Mouse (Mus musculus): ENCODE measurements around the gene Slc30a10.

Gene Slc30a10

GRCm38 (mm10) chr1:185454575-185454954 is at the start of gene Slc30a10:
Gene Slc30a10, plus strand, starts transcription at chr1:185454848.
- DNase-seq (ENCODE audit: low spot score): no peak

GRCm38 (mm10) chr1:185405921-185406320 is 48.7 kb upstream of the Slc30a10 start:
- DNase-seq (ENCODE audit: low spot score): no peak

- no peak for DNase-seq (ENCODE audit: low spot score)
Measured at GRCm38 (mm10) chr1:185409831-185410230, 44.8 kb upstream of the Slc30a10 start.

- no peak for DNase-seq (ENCODE audit: low spot score)
Measured at GRCm38 (mm10) chr1:185418011-185418410, 36.6 kb upstream of the Slc30a10 start.

- no peak for DNase-seq (ENCODE audit: low spot score)
Measured at GRCm38 (mm10) chr1:185419805-185420204, 34.8 kb upstream of the Slc30a10 start.

- no peak for DNase-seq (ENCODE audit: low spot score)
Measured at GRCm38 (mm10) chr1:185420776-185421175, 33.9 kb upstream of the Slc30a10 start.

- DNase-seq (ENCODE audit: low spot score): no peak
Measured at GRCm38 (mm10) chr1:185426583-185426982, 28.1 kb upstream of the Slc30a10 start.

- no peak for DNase-seq (ENCODE audit: low spot score)
Measured at GRCm38 (mm10) chr1:185430488-185430887, 24.2 kb upstream of the Slc30a10 start.

GRCm38 (mm10) chr1:185431245-185431997 is 23.2 kb upstream of the Slc30a10 start:
- DNase-seq (ENCODE audit: low spot score): no peak

- no peak for DNase-seq (ENCODE audit: low spot score)
Measured at GRCm38 (mm10) chr1:185431998-185432317, 22.7 kb upstream of the Slc30a10 start.

- DNase-seq (ENCODE audit: low spot score): no peak
Measured at GRCm38 (mm10) chr1:185433112-185433511, 21.5 kb upstream of the Slc30a10 start.

- no peak for DNase-seq (ENCODE audit: low spot score)
Measured at GRCm38 (mm10) chr1:185438841-185439580, 15.6 kb upstream of the Slc30a10 start.

- no peak for DNase-seq (ENCODE audit: low spot score)
Measured at GRCm38 (mm10) chr1:185441703-185442472, 12.8 kb upstream of the Slc30a10 start.

- no peak for DNase-seq (ENCODE audit: low spot score)
Measured at GRCm38 (mm10) chr1:185448936-185449335, 5.7 kb upstream of the Slc30a10 start.

- no peak for DNase-seq (ENCODE audit: low spot score)
Measured at GRCm38 (mm10) chr1:185449727-185450126, 4.9 kb upstream of the Slc30a10 start.

GRCm38 (mm10) chr1:185451077-185451476 is 3.6 kb upstream of the Slc30a10 start:
- no peak for DNase-seq (ENCODE audit: low spot score)

- DNase-seq (ENCODE audit: low spot score): no peak
Measured at GRCm38 (mm10) chr1:185451495-185451894, 3.2 kb upstream of the Slc30a10 start.

GRCm38 (mm10) chr1:185452461-185452860 is 2.2 kb upstream of the Slc30a10 start:
- no peak for DNase-seq (ENCODE audit: low spot score)

GRCm38 (mm10) chr1:185454144-185454543 is 504 bp upstream of the Slc30a10 start:
- DNase-seq (ENCODE audit: low spot score): no peak

- DNase-seq (ENCODE audit: low spot score): peak; percentile 9
Measured at GRCm38 (mm10) chr1:185454955-185455701, 480 bp downstream of the Slc30a10 start.

GRCm38 (mm10) chr1:185456327-185456726 is 1.7 kb downstream of the Slc30a10 start:
- no peak for DNase-seq (ENCODE audit: low spot score)

GRCm38 (mm10) chr1:185460096-185460495 is 5.4 kb downstream of the Slc30a10 start:
- no peak for DNase-seq (ENCODE audit: low spot score)
